Mouse (Mus musculus): ENCODE data around the gene 2900026A02Rik. TPM values are rescaled to one million over a fixed set of nuclear protein-coding genes. Genes with fewer than 3 reads are reported as not detected.

2900026A02Rik gene
- polyA plus RNA-seq, 1 experiment = 2.2 TPM

- Histone ChIP-seq H3K27me3 (ENCODE audit: control insufficient read depth, insufficient read depth, low read length) (no peaks in the 10 kb centered on the region), H3K36me3 (ENCODE audit: control insufficient read depth, insufficient read depth, low read length) (no peaks in the 10 kb centered on the region), H3K4me3 (ENCODE audit: control insufficient read depth, low read depth, low read length) (no peak overlapping the region), H3K27ac (ENCODE audit: control insufficient read depth, insufficient read depth, low read depth, low read length) (no peak overlapping the region), H3K4me1 (ENCODE audit: control insufficient read depth, insufficient read depth, low read length) (peaks cover 10% of the 10 kb centered on the region)
- TF ChIP-seq POLR2A (IDR thresholded peaks at IDR 0.05; ENCODE audit: control insufficient read depth, low read depth, low read length) (no peak), CTCF (IDR thresholded peaks at IDR 0.05; ENCODE audit: control insufficient read depth, insufficient read depth, insufficient replicate concordance, low read depth, low read length) (no peak)
Observed at GRCm38 (mm10) chr5:113086439-113086838, 134.6 kb downstream of the 2900026A02Rik start.

- Histone ChIP-seq H3K36me3 (ENCODE audit: control insufficient read depth, insufficient read depth, low read length) (no peaks in the 10 kb centered on the region), H3K27me3 (ENCODE audit: control insufficient read depth, insufficient read depth, low read length) (no peaks in the 10 kb centered on the region), H3K4me3 (ENCODE audit: control insufficient read depth, low read depth, low read length) (no peak overlapping the region), H3K4me1 (ENCODE audit: control insufficient read depth, insufficient read depth, low read length) (peaks cover 10% of the 10 kb centered on the region), H3K27ac (ENCODE audit: control insufficient read depth, insufficient read depth, low read depth, low read length) (no peak overlapping the region)
- TF ChIP-seq POLR2A (IDR thresholded peaks at IDR 0.05; ENCODE audit: control insufficient read depth, low read depth, low read length) = no peak
- TF ChIP-seq CTCF (IDR thresholded peaks at IDR 0.05; ENCODE audit: control insufficient read depth, insufficient read depth, insufficient replicate concordance, low read depth, low read length) = no peak
Observed at GRCm38 (mm10) chr5:113085931-113086330, 135.1 kb downstream of the 2900026A02Rik start.

GRCm38 (mm10) chr5:113084309-113084708, 136.7 kb downstream of the 2900026A02Rik start:
- H3K36me3 ChIP-seq (ENCODE audit: control insufficient read depth, insufficient read depth, low read length) = no peaks in the 10 kb centered on the region
- peaks cover 18% of the 10 kb centered on the region for H3K4me1 ChIP-seq (ENCODE audit: control insufficient read depth, insufficient read depth, low read length)
- no peak overlapping the region for H3K4me3 ChIP-seq (ENCODE audit: control insufficient read depth, low read depth, low read length)
- no peak overlapping the region for H3K27ac ChIP-seq (ENCODE audit: control insufficient read depth, insufficient read depth, low read depth, low read length)
- no peak for TF ChIP-seq POLR2A (IDR thresholded peaks at IDR 0.05; ENCODE audit: control insufficient read depth, low read depth, low read length)
- H3K27me3 ChIP-seq (ENCODE audit: control insufficient read depth, insufficient read depth, low read length) = no peaks in the 10 kb centered on the region

- Histone ChIP-seq H3K4me3 (ENCODE audit: control insufficient read depth, low read depth, low read length) (no peak overlapping the region), H3K4me1 (ENCODE audit: control insufficient read depth, insufficient read depth, low read length) (peaks cover 18% of the 10 kb centered on the region), H3K27me3 (ENCODE audit: control insufficient read depth, insufficient read depth, low read length) (no peaks in the 10 kb centered on the region), H3K36me3 (ENCODE audit: control insufficient read depth, insufficient read depth, low read length) (no peaks in the 10 kb centered on the region), H3K27ac (ENCODE audit: control insufficient read depth, insufficient read depth, low read depth, low read length) (peak overlapping the region; percentile 35; the same call in 1 of the 2 replicates)
- TF ChIP-seq CTCF (IDR thresholded peaks at IDR 0.05; ENCODE audit: control insufficient read depth, insufficient read depth, insufficient replicate concordance, low read depth, low read length) (no peak), POLR2A (IDR thresholded peaks at IDR 0.05; ENCODE audit: control insufficient read depth, low read depth, low read length) (no peak)
Observed at GRCm38 (mm10) chr5:113082356-113083168, 138.5 kb downstream of the 2900026A02Rik start.

GRCm38 (mm10) chr5:113081439-113081838, 139.6 kb downstream of the 2900026A02Rik start, which contains the start of gene Crybb3:
TSS of gene Crybb3 (minus strand) at chr5:113081584.
- H3K27ac ChIP-seq (ENCODE audit: control insufficient read depth, insufficient read depth, low read depth, low read length) = peak within 1 kb of the TSS; percentile 35
- TF ChIP-seq CTCF (IDR thresholded peaks at IDR 0.05; ENCODE audit: control insufficient read depth, insufficient read depth, insufficient replicate concordance, low read depth, low read length) (no peak), POLR2A (IDR thresholded peaks at IDR 0.05; ENCODE audit: control insufficient read depth, low read depth, low read length) (no peak)
- no peaks in the 10 kb centered on the region for H3K27me3 ChIP-seq (ENCODE audit: control insufficient read depth, insufficient read depth, low read length)
- H3K36me3 ChIP-seq (ENCODE audit: control insufficient read depth, insufficient read depth, low read length) = no peaks in the 10 kb centered on the region
- peaks cover 18% of the 10 kb centered on the region for H3K4me1 ChIP-seq (ENCODE audit: control insufficient read depth, insufficient read depth, low read length)
- H3K4me3 ChIP-seq (ENCODE audit: control insufficient read depth, low read depth, low read length) = no peak within 1 kb of the TSS

GRCm38 (mm10) chr5:113081020-113081419, 140.0 kb downstream of the 2900026A02Rik start:
- H3K4me3 ChIP-seq (ENCODE audit: control insufficient read depth, low read depth, low read length) = no peak overlapping the region
- H3K36me3 ChIP-seq (ENCODE audit: control insufficient read depth, insufficient read depth, low read length) = no peaks in the 10 kb centered on the region
- no peaks in the 10 kb centered on the region for H3K27me3 ChIP-seq (ENCODE audit: control insufficient read depth, insufficient read depth, low read length)
- H3K27ac ChIP-seq (ENCODE audit: control insufficient read depth, insufficient read depth, low read depth, low read length) = no peak overlapping the region
- TF ChIP-seq CTCF (IDR thresholded peaks at IDR 0.05; ENCODE audit: control insufficient read depth, insufficient read depth, insufficient replicate concordance, low read depth, low read length) (no peak), POLR2A (IDR thresholded peaks at IDR 0.05; ENCODE audit: control insufficient read depth, low read depth, low read length) (no peak)
- peaks cover 16% of the 10 kb centered on the region for H3K4me1 ChIP-seq (ENCODE audit: control insufficient read depth, insufficient read depth, low read length)

- no peak overlapping the region for H3K27ac ChIP-seq (ENCODE audit: control insufficient read depth, insufficient read depth, low read depth, low read length)
- TF ChIP-seq CTCF (IDR thresholded peaks at IDR 0.05; ENCODE audit: control insufficient read depth, insufficient read depth, insufficient replicate concordance, low read depth, low read length) = peak; percentile 70; the same call in 1 of the 2 replicates
- TF ChIP-seq POLR2A (IDR thresholded peaks at IDR 0.05; ENCODE audit: control insufficient read depth, low read depth, low read length) = no peak
- H3K27me3 ChIP-seq (ENCODE audit: control insufficient read depth, insufficient read depth, low read length) = no peaks in the 10 kb centered on the region
- no peaks in the 10 kb centered on the region for H3K36me3 ChIP-seq (ENCODE audit: control insufficient read depth, insufficient read depth, low read length)
- H3K4me3 ChIP-seq (ENCODE audit: control insufficient read depth, low read depth, low read length) = no peak overlapping the region
- peaks cover 10% of the 10 kb centered on the region for H3K4me1 ChIP-seq (ENCODE audit: control insufficient read depth, insufficient read depth, low read length)
Observed at GRCm38 (mm10) chr5:113079783-113080182, 141.3 kb downstream of the 2900026A02Rik start.

Measured in testis, adult 2 months (tissue).